Mouse (Mus musculus) adrenal gland, postnatal 4 days (tissue): ENCODE data around the gene Nfia. TPM values are rescaled to one million over a fixed set of nuclear protein-coding genes. Genes with fewer than 3 reads are reported as not detected.

Source experiments
- DNase-seq, 2 experiments: peaks; one replicate each; pipeline ENCODE4 v3.0.0; 2021 to 2022; ENCODE audit warnings: low spot score in 2 of 2, mixed read lengths in 2 of 2
- total RNA-seq, 2 experiments: library from RNA; stranded (reverse); gene quantifications; 2 replicates each; pipeline ENCODE4 v1.2.3; 2021

The Nfia gene
- total RNA-seq, 2 experiments from 2014 or later = 208 to 223 TPM

GRCm38 (mm10) chr4:98049584-98049983, 277.1 kb downstream of the Nfia start:
- no peak for DNase-seq

GRCm38 (mm10) chr4:98050003-98050620, 277.6 kb downstream of the Nfia start:
- no peak for DNase-seq

GRCm38 (mm10) chr4:98050781-98051180, 278.2 kb downstream of the Nfia start:
- no peak for DNase-seq

GRCm38 (mm10) chr4:98051326-98051725, 278.8 kb downstream of the Nfia start:
- no peak for DNase-seq

- no peak for DNase-seq
These were observed 282.5 kb downstream of the Nfia start for GRCm38 (mm10) chr4:98055036-98055435.

- DNase-seq = no peak
These were observed 284.0 kb downstream of the Nfia start for GRCm38 (mm10) chr4:98056396-98057020.

- DNase-seq = no peak
These were observed 284.7 kb downstream of the Nfia start for GRCm38 (mm10) chr4:98057246-98057645.

GRCm38 (mm10) chr4:98057721-98058120, 285.2 kb downstream of the Nfia start:
- no peak for DNase-seq

GRCm38 (mm10) chr4:98058182-98058581, 285.6 kb downstream of the Nfia start:
- no peak for DNase-seq

GRCm38 (mm10) chr4:98060601-98061000, 288.1 kb downstream of the Nfia start:
- no peak for DNase-seq

- DNase-seq = no peak
These were observed 288.6 kb downstream of the Nfia start for GRCm38 (mm10) chr4:98061086-98061485.

GRCm38 (mm10) chr4:98063280-98063679, 290.7 kb downstream of the Nfia start:
- no peak for DNase-seq

- no peak for DNase-seq
These were observed 303.6 kb downstream of the Nfia start for GRCm38 (mm10) chr4:98076106-98076505.

- no peak for DNase-seq
These were observed 304.1 kb downstream of the Nfia start for GRCm38 (mm10) chr4:98076624-98077023.

- DNase-seq = no peak
These were observed 308.1 kb downstream of the Nfia start for GRCm38 (mm10) chr4:98080586-98080985.

GRCm38 (mm10) chr4:98081962-98082361, 309.4 kb downstream of the Nfia start:
- DNase-seq = no peak

- DNase-seq = no peak
These were observed 310.0 kb downstream of the Nfia start for GRCm38 (mm10) chr4:98082512-98082911.

- DNase-seq = no peak
These were observed 312.5 kb downstream of the Nfia start for GRCm38 (mm10) chr4:98085060-98085459.

GRCm38 (mm10) chr4:98086976-98087375, 314.4 kb downstream of the Nfia start:
- DNase-seq = no peak

GRCm38 (mm10) chr4:98089985-98090384, 317.5 kb downstream of the Nfia start:
- DNase-seq = no peak

GRCm38 (mm10) chr4:98090586-98090985, 318.1 kb downstream of the Nfia start:
- no peak for DNase-seq

- peak in 1 of 2 experiments; percentile 23 for DNase-seq
These were observed 318.9 kb downstream of the Nfia start for GRCm38 (mm10) chr4:98091368-98091827.

GRCm38 (mm10) chr4:98091901-98092472, 319.5 kb downstream of the Nfia start:
- DNase-seq = no peak
